Mouse (Mus musculus): ENCODE results near the gene Lim2.

Lim2 gene

GRCm38 (mm10) chr7:43427406-43427805 lies at the start of gene Lim2:
Gene Lim2, plus strand, starts transcription at chr7:43427670.
- WGBS: 85% methylated on average over 8 of the region's 8 CpGs

- 12% methylated on average over 5 of the region's 5 CpGs for WGBS
Measured at GRCm38 (mm10) chr7:43378226-43378625, 49.2 kb upstream of the Lim2 start.

GRCm38 (mm10) chr7:43392349-43393121 lies 34.9 kb upstream of the Lim2 start:
- WGBS: 77% methylated on average over 8 of the region's 8 CpGs

- 90% methylated on average over 2 of the region's 2 CpGs for WGBS
Measured at GRCm38 (mm10) chr7:43399501-43399900, 28.0 kb upstream of the Lim2 start.

- 54% methylated on average over 2 of the region's 2 CpGs for WGBS
Measured at GRCm38 (mm10) chr7:43402718-43403117, 24.8 kb upstream of the Lim2 start.

GRCm38 (mm10) chr7:43407573-43407972 lies 19.9 kb upstream of the Lim2 start:
- 84% methylated on average over 3 of the region's 3 CpGs for WGBS

- WGBS: 80% methylated on average over 4 of the region's 4 CpGs
Measured at GRCm38 (mm10) chr7:43408131-43408553, 19.3 kb upstream of the Lim2 start, which contains the start of gene Siglecg. Gene Siglecg, plus strand, starts transcription at chr7:43408204.

- WGBS: 89% methylated on average over 3 of the region's 3 CpGs
Measured at GRCm38 (mm10) chr7:43409084-43409483, 18.4 kb upstream of the Lim2 start.

GRCm38 (mm10) chr7:43411724-43412123 lies 15.7 kb upstream of the Lim2 start:
- WGBS: 38% methylated on average over 4 of the region's 4 CpGs

GRCm38 (mm10) chr7:43417298-43417697 lies 10.2 kb upstream of the Lim2 start:
- WGBS: 85% methylated on average over 10 of the region's 10 CpGs

GRCm38 (mm10) chr7:43422995-43423617 lies 4.4 kb upstream of the Lim2 start:
- WGBS: 13% methylated on average over 11 of the region's 11 CpGs

- WGBS: 67% methylated on average over 3 of the region's 3 CpGs
Measured at GRCm38 (mm10) chr7:43423991-43424625, 3.4 kb upstream of the Lim2 start.

GRCm38 (mm10) chr7:43429500-43429899 lies 2.0 kb downstream of the Lim2 start:
- WGBS: 57% methylated on average over 4 of the region's 4 CpGs

- WGBS: 79% methylated on average over 4 of the region's 4 CpGs
Measured at GRCm38 (mm10) chr7:43432891-43433290, 5.4 kb downstream of the Lim2 start.

- WGBS: 88% methylated on average over 5 of the region's 5 CpGs
Measured at GRCm38 (mm10) chr7:43434676-43435075, 7.2 kb downstream of the Lim2 start.

- WGBS: 83% methylated on average over 10 of the region's 10 CpGs
Measured at GRCm38 (mm10) chr7:43436341-43437255, 9.1 kb downstream of the Lim2 start, which contains the start of gene Nkg7. Gene Nkg7, plus strand, starts transcription at chr7:43437073.

GRCm38 (mm10) chr7:43438611-43439010 lies 11.1 kb downstream of the Lim2 start:
- WGBS: 92% methylated on average over 4 of the region's 4 CpGs

GRCm38 (mm10) chr7:43440482-43440881 lies 13.0 kb downstream of the Lim2 start, which contains the start of gene Cldnd2:
Gene Cldnd2, plus strand, starts transcription at chr7:43440782.
- WGBS: 70% methylated on average over 6 of the region's 6 CpGs

- WGBS: 90% methylated on average over 3 of the region's 3 CpGs
Measured at GRCm38 (mm10) chr7:43441071-43441470, 13.6 kb downstream of the Lim2 start.

GRCm38 (mm10) chr7:43442684-43443083 lies 15.2 kb downstream of the Lim2 start:
- 21% methylated on average over 9 of the region's 9 CpGs for WGBS
